Mouse (Mus musculus) cortical plate, adult 2 months (tissue): ENCODE data around the gene Comp. TPM values are rescaled to one million over a fixed set of nuclear protein-coding genes. Genes with fewer than 3 reads are reported as not detected.
A peak's percentile ranks its signal among the peaks of the same experiment; 100 is the strongest.

Source experiments
- H3K27ac ChIP-seq: fragments of 200-500 bp; 2 replicates; pipeline ENCODE4 v1.5.1; 2012; ENCODE audit warnings: low read length, control low read depth, inconsistent platforms; ENCODE audit not compliant: insufficient read depth
- H3K4me1 ChIP-seq: fragments of 200-500 bp; 2 replicates; pipeline ENCODE4 v1.6.1; 2011; ENCODE audit warnings: low read length; ENCODE audit not compliant: control insufficient read depth, insufficient read depth
- H3K4me3 ChIP-seq: fragments of 200-500 bp; 2 replicates; pipeline ENCODE4 v1.5.1; 2011; ENCODE audit warnings: mild to moderate bottlenecking, low read length, control low read depth; ENCODE audit not compliant: insufficient read depth
- CTCF ChIP-seq: fragments of 200-500 bp; IDR thresholded peaks from 2 replicates; pipeline ENCODE4 v1.5.1; 2011; ENCODE audit warnings: mild to moderate bottlenecking, control low read depth, low read length; ENCODE audit not compliant: insufficient read depth; ENCODE audit errors: extremely low read depth
- POLR2A ChIP-seq: fragments of 200-500 bp; IDR thresholded peaks from 2 replicates; pipeline ENCODE4 v1.6.1; 2011; ENCODE audit warnings: mild to moderate bottlenecking, low read length, control low read depth; ENCODE audit not compliant: insufficient read depth; ENCODE audit errors: extremely low read depth
- polyA plus RNA-seq: library from polyadenylated mRNA; depleted of rRNA; stranded (reverse); fragments of >200 nt; gene quantifications from 2 replicates; pipeline ENCODE4 v1.2.3, GENCODE M21; 2012

The Comp gene
- polyA plus RNA-seq, 1 experiment: 0.19 TPM

DNA sequence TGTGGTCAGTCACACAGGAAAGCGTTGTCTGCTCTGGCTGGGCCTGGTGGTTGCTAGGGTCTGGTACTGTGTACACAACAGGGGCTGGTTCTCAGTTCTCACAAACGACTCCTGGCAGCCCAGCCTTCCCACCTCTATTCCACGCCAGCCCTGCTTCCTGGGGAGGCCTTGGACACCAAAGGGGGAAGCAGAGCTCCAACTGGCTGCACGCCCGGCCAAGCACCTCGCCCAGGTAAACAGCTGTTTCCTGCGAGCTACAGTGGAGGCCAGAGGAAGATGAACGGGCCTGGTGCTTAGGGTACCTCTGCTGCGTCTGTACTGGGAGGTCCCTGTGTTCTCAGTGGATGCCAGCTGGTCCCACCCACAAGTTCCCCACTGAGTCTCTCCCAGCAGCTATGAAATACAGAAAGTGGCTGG lies 36.1 kb downstream of the Comp start:
- Histone ChIP-seq H3K4me1 (no peaks in the 10 kb centered on the region), H3K4me3 (no peak overlapping the region), H3K27ac (no peak overlapping the region)
- TF ChIP-seq CTCF (no peak), POLR2A (no peak)

DNA sequence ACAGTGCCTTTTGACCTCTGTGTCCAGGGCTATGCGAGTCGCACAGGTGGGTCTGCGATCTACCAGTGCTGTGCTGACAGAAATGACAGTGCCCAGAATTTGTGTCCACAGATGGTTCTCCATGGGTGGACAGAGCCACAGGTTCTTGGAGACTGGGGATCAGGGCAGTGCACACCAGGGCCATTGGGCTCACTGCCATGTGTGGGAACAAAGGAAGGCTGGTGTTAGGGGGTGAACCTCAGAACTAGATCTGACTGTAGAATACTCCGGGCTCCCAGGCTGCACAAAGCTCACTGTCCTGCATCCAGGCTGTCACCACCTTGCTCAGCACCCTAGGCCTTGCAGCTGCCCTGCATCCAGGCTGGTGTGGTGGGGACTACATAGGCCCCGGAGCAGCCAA lies 36.9 kb downstream of the Comp start:
- no peak overlapping the region for H3K27ac ChIP-seq
- H3K4me3 ChIP-seq: no peak overlapping the region
- TF ChIP-seq POLR2A (no peak), CTCF (no peak)
- H3K4me1 ChIP-seq: no peaks in the 10 kb centered on the region

DNA sequence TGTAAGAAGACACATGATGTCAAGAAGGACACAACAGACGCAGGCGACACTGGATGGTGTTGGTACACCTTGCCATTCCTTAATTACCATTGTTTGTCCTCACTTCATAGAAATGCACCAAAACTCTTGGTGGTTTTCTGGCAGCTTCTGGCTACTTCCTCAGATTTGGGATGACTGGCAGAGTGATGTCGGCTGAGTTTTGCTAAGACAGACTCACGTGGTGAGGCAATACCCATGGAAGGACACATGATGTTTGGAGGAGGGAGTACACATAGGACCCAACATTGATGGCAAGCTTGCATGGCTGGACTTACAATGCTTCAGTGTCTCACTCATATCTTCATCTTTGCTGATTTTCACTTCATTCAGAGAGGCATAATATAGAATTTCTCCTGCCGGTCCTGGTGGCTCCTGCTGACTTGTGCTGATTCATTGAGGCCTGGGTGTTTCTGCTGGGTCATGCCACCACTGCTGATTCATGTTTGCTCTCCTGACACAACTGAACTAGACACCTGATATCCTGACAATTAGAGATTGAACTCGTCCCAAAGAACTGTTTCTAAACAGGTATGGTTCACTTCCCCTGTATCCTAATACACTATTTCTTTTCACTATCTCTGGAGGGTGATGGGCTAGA lies 41.1 kb downstream of the Comp start:
- Histone ChIP-seq H3K27ac (no peak overlapping the region), H3K4me1 (peaks cover 15% of the 10 kb centered on the region), H3K4me3 (no peak overlapping the region)
- no peak for TF ChIP-seq CTCF
- TF ChIP-seq POLR2A: no peak

DNA sequence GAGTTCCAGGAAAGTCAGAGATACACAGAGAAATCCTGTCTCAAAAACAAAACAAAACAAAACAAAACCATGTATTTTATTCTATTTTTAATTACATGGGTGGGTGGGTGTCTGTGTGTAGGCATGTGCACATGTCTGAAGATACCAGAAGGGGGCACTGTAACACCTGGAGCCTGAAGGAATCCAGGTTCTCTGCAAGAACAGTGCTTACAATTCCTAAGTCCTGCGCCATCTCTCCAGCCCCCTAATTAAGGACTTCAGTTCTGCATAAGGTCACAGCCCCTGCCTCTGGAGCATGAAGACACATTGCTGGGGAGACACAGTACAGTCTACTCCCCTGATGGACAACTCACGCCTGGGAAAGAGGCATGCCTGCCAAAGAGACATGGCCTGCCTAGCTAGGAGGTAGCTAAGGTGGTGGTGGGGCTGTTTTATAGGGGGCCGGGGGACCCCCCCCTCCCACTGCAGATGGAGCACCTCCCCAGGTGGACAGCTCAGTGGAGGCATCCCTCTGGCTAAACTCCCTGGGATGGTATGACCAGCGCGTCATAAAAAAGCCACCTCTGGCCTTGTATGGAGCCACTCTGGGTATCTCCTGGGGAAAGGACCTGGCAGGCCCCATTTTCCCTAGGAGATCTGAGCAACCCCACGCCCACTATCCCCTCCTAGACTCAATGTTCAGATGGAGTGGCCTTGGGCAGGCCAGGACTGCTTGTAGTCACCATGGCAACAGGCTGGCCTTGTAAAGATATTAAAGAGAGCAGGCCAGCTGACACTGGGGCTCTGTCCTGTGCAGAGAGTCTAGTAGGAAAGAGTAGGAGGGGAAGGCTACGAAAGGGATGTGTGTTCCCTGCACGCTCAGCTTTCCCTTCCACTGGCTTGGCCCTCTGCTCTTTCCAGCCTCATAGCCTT lies 42.4 kb downstream of the Comp start:
- Histone ChIP-seq H3K4me1 (peaks cover 16% of the 10 kb centered on the region), H3K4me3 (no peak overlapping the region), H3K27ac (peak overlapping the region; percentile 73; the same call in 1 of the 2 replicates)
- TF ChIP-seq POLR2A (no peak), CTCF (peak; percentile 77)

DNA sequence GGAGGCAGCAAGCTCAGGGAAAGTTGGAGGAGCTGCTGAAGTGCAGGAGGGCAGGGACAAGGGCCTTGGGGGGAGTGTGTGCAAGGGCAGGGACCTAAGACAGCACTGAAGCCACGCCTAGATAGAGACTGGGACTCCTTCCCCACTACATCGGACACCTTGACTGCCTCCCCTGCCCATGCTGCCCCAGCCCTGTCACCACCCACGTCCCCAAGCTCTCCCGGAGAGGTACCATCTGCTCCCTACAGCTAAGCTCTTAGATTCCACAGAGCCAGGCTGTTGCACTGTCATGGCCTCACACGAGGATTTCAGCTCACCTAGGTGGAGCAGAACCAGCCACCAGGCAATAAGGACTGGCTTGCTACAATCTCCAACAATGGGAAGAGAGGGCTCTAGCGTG lies 43.6 kb downstream of the Comp start:
- Histone ChIP-seq H3K27ac (peak overlapping the region; percentile 73), H3K4me1 (peaks cover 16% of the 10 kb centered on the region), H3K4me3 (no peak overlapping the region)
- TF ChIP-seq CTCF (no peak), POLR2A (no peak)

DNA sequence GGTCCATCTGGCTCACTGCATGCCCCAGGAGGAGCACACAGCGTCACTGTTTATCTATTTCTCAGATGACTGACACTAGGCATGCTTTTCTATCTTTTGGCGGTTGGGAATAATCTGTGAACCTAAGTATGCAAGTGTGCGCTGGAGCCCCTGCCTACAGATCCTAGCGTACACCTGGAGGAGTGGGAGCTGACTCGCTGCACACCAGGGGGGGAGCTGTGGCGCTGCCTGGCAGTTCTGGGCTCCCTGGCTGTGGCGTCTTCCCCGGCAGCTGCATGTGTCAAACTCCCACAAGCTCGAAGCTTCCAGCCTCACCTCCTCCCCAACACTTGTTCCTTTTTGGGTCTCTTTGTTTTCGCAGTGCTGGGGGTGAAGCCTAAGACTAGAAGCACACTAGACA lies 44.6 kb downstream of the Comp start:
- H3K4me1 ChIP-seq: peaks cover 16% of the 10 kb centered on the region
- H3K27ac ChIP-seq: peak overlapping the region; percentile 73; the same call in 1 of the 2 replicates
- TF ChIP-seq POLR2A (no peak), CTCF (no peak)
- H3K4me3 ChIP-seq: no peak overlapping the region

DNA sequence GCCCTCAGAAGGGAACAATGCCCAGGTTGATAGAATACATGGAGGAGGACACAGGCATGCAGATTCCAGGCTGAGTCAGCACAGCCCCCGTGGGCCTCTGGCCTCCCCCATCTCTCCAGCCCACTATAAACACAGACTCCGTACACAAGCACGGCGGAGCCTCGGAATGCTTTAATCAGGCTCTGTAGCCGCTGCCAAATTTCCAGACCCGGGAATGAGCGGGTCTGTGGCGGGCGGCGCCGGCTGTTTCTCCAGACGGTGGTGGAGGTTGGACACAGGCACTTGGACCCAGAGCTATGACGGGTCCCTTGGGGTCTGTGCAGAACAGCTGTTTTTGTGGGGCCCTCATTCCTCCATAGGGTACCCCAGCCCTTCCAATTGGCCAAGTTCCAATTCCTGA lies 45.6 kb downstream of the Comp start:
- TF ChIP-seq CTCF (no peak), POLR2A (no peak)
- no peak overlapping the region for H3K4me3 ChIP-seq
- peaks cover 16% of the 10 kb centered on the region for H3K4me1 ChIP-seq
- H3K27ac ChIP-seq: no peak overlapping the region

DNA sequence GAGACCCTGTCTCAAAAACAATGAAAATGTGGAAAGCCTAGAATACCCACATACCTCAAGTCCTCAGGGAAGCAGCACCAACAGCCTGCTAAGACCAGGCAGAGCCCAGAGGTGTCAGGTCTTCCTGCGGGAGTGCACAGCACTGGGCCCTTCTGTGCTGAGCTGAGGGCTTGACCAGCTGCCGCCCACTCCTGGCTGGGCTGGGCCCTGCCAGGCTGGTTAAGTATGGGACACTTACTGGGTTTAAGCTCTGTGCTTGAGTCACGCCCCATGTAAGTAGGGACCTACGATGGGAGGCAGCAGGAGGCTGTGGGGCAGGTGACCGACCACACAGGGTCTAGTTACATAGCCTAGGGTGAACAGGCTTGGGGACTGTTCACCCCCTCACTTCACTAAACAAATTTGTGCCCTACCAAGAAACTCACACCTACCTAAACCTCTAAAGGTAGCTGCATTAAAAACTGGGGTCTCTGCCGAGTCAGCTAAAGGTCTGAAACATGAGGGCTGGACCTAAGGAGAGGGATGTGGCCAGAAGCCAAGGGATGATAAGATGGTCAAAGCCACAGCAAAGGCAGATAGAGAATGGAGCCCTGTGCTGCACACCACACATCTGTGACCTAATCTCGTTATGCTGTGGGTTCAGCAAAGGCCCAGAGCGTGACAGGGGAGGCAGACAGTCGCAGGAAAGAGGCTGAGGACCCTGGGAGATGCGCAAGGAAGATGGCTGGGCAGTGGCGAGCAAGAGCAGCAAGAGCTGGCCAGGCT lies 46.7 kb downstream of the Comp start:
- TF ChIP-seq POLR2A: no peak
- Histone ChIP-seq H3K4me1 (peaks cover 16% of the 10 kb centered on the region), H3K4me3 (no peak overlapping the region), H3K27ac (no peak overlapping the region)

DNA sequence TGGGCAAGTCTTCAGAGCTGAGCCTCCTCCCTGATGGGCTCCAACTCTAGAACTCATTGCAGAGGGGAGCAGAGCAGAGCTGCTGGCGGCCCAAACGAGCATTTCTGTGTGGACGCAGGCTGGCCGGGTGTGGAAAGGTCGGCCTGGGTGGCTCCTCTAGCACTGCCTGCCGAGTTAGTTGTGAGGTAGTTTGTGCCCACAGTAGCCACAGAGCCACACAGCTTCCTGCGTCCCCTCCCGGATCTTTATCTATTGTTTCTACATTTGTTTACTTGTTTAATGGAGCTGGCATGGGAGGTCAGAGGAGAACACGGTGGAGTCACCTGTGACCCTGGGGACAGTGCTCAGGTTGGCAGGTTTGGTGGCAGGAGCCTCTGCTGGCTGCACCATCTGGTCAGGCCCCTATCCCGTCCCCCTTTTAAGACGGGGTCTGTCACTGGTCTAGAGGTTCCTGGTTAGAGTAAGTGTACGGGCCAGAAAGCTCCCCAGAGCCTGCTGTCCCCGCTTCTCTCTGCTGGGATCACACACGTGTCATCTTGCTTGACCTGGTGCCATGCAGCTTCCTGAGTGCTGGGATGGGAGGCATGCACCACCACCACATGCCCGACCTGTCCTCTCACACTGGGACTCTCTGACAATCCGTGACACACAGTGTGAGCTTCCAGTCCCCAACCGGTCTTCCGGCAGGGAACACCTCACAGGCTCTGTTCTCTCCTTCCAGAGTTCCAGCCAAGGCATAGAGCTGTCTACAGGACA lies 48.2 kb downstream of the Comp start:
- H3K4me1 ChIP-seq: peaks cover 10% of the 10 kb centered on the region
- no peak overlapping the region for H3K27ac ChIP-seq
- H3K4me3 ChIP-seq: no peak overlapping the region
- TF ChIP-seq CTCF: no peak
